Mouse (Mus musculus) CH12.LX (cell line): ENCODE measurements around the gene Gcnt2.

Source experiments
- CTCF ChIP-seq, 2 experiments: IDR thresholded peaks in 1 of 2; conservative IDR thresholded peaks in 1 of 2; 2 replicates each; pipeline ENCODE4 v1.5.1; 2011 to 2012; ENCODE audit warnings: low read depth in 2 of 2, low read length in 2 of 2, improper control_type of control experiment in 1 of 2, inconsistent platforms in 1 of 2, mild to moderate bottlenecking in 1 of 2, moderate library complexity in 1 of 2
- USF1 ChIP-seq: IDR thresholded peaks from 2 replicates; pipeline ENCODE4 v1.6.1; 2014; ENCODE audit warnings: low read depth, mild to moderate bottlenecking, inconsistent platforms, low read length, improper control_type of control experiment

DNA sequence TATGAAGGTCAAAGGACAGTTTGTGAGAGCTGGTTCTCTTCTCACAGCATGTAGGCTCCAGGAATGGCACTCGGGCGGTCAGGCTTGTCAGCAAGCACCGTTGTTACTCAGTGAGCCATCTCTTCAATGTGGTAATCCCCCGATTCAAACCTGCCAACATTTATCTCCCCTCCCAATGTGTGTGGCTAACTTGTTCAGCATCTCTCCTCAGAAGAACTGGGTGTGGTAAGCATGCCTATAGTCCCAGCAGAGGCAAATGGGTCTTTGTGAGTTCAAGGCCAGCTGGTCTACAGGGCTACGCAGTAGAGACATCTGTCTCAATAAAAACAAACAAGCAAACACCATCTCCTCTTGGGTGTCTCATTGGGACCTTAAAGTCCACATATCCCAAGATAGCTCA lies 113.4 kb downstream of the Gcnt2 start:
- no peak for TF ChIP-seq USF1
- TF ChIP-seq CTCF (conservative IDR thresholded peaks at IDR 0.05 in 1 of 2, IDR thresholded peaks at IDR 0.05 in 1 of 2; ENCODE audit: low read depth in 2 of 2, low read length in 2 of 2), result no peak
